In the genomic region with DNA sequence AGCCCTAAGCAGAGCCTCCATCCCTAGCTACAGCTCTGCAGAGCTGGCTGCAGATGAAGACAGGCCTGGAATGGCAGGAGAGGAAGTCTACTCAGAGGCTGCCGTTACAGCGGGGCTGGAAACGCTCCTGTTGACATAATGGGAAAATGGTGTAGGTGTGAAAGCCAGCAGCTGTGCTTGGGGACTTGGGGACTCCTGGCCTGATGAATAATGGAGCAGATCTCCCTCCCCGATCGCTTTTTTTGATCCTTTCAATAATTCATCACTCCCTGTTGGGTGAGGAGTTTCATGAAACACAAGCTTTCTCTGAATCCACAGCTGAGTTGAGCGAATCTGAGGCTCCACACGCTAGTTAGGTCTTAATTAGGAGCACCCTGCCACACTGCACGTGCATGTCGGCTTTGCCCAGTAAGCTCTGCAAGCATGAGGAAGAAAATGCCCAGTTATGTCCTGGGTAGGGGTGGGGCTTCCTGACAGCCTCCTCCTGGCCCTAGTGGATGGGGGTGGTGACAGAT, we compare ENCODE assay signal across 14 mouse cellular contexts. TPM values are rescaled to one million over a fixed set of nuclear protein-coding genes. Genes with fewer than 3 reads are reported as not detected.
DNase-seq lines count a peak whose midpoint lies in the region; ATAC-seq lines count a peak whose summit lies in the region.
"Had no signal": no experiment of that assay in that cellular context is flagged by ENCODE, and none has a peak within 500 bp of the region (broad histone marks: within the 10 kb centered on the region; RNA-seq: fewer than 3 reads in every experiment).

No protein-coding gene starts in this region.

- no peaks in the 10 kb centered on the region for H3K36me3 ChIP-seq in forebrain, embryonic 15.5 days
- H3K36me3 ChIP-seq in hindbrain, embryonic 15.5 days = no peaks in the 10 kb centered on the region
- H3K36me3 ChIP-seq in neural tube, embryonic 13.5 days = no peaks in the 10 kb centered on the region
- H3K36me3 ChIP-seq: liver, embryonic 15.5 days; neural tube, embryonic 12.5 days had no signal

- peak overlapping the region; percentile 56 for H3K27ac ChIP-seq in forebrain, embryonic 15.5 days (replicated peaks)
- H3K27ac ChIP-seq in hindbrain, embryonic 15.5 days (replicated peaks) = peak overlapping the region; percentile 42; the same call in 1 of the 2 replicates
- H3K27ac ChIP-seq in neural tube, embryonic 13.5 days (replicated peaks) = peak overlapping the region; percentile 54; the same call in 1 of the 2 replicates
- H3K27ac ChIP-seq: liver, embryonic 15.5 days; neural tube, embryonic 12.5 days had no signal

- peaks cover 27% of the 10 kb centered on the region for H3K4me1 ChIP-seq in forebrain, embryonic 15.5 days
- H3K4me1 ChIP-seq in hindbrain, embryonic 15.5 days (replicated peaks) = peaks cover 29% of the 10 kb centered on the region
- H3K4me1 ChIP-seq in neural tube, embryonic 13.5 days (replicated peaks) = peaks cover 23% of the 10 kb centered on the region; the same call in 1 of the 2 replicates
- H3K4me1 ChIP-seq: liver, embryonic 15.5 days had no signal

- no peaks in the 10 kb centered on the region for H3K9me3 ChIP-seq in forebrain, embryonic 15.5 days
- H3K9me3 ChIP-seq in hindbrain, embryonic 15.5 days = no peaks in the 10 kb centered on the region
- H3K9me3 ChIP-seq in neural tube, embryonic 13.5 days = no peaks in the 10 kb centered on the region
- H3K9me3 ChIP-seq: liver, embryonic 15.5 days; neural tube, embryonic 12.5 days had no signal

- DNase-seq in layer of hippocampus, adult 11-12 months (ENCODE audit: low spot score) = peak; percentile 29
- DNase-seq in layer of hippocampus, postnatal 36 days = no peak
- no peak for DNase-seq in thymus, postnatal 36 days
- DNase-seq in urinary bladder, postnatal 36 days (ENCODE audit: low spot score in 2 of 2) = no peak
- DNase-seq: cerebellum, adult 2 months; kidney, adult 11 months had no signal

- peak; percentile 68 for ATAC-seq in forebrain, embryonic 15.5 days (replicated peaks)
- peak; percentile 39; the same call in 1 of the 2 replicates for ATAC-seq in hindbrain, embryonic 15.5 days (ENCODE audit: low FRiP score, low read depth)
- ATAC-seq in neural tube, embryonic 13.5 days (ENCODE audit: low read depth) = peak; percentile 34; the same call in 1 of the 2 replicates

- H3K4me3 ChIP-seq in forebrain, embryonic 15.5 days = no peak overlapping the region
- no peak overlapping the region for H3K4me3 ChIP-seq in hindbrain, embryonic 15.5 days
- H3K4me3 ChIP-seq in neural tube, embryonic 13.5 days = no peak overlapping the region
- H3K4me3 ChIP-seq: erythroblast, embryonic 14.5 days; liver, embryonic 15.5 days; neural tube, embryonic 12.5 days had no signal

- H3K9ac ChIP-seq in forebrain, embryonic 15.5 days (replicated peaks) = no peak overlapping the region
- H3K9ac ChIP-seq in hindbrain, embryonic 15.5 days = no peak overlapping the region
- no peak overlapping the region for H3K9ac ChIP-seq in neural tube, embryonic 13.5 days
- H3K9ac ChIP-seq: liver, embryonic 15.5 days; neural tube, embryonic 12.5 days had no signal

- peaks cover 11% of the 10 kb centered on the region; the same call in 1 of the 2 replicates for H3K27me3 ChIP-seq in forebrain, embryonic 15.5 days
- no peaks in the 10 kb centered on the region for H3K27me3 ChIP-seq in hindbrain, embryonic 15.5 days
- peaks cover 28% of the 10 kb centered on the region for H3K27me3 ChIP-seq in neural tube, embryonic 13.5 days

- H3K4me2 ChIP-seq in forebrain, embryonic 15.5 days (replicated peaks) = no peak overlapping the region
- no peak overlapping the region for H3K4me2 ChIP-seq in hindbrain, embryonic 15.5 days
- H3K4me2 ChIP-seq in neural tube, embryonic 13.5 days = no peak overlapping the region
- H3K4me2 ChIP-seq: liver, embryonic 15.5 days; neural tube, embryonic 12.5 days had no signal

- 19% methylated on average over 9 of the region's 9 CpGs for WGBS in forebrain, embryonic 15.5 days
- WGBS in hindbrain, embryonic 15.5 days = 29% methylated on average over 9 of the region's 9 CpGs
- WGBS in neural tube, embryonic 13.5 days = 36% methylated on average over 9 of the region's 9 CpGs

RNA-seq across cellular contexts. Expression of a gene that starts 2.9 kb away (rescaled TPM):
- total RNA-seq in layer of hippocampus, postnatal 36 days (2021) = 10 to 100 TPM; 12.0 to 12.1 TPM
- polyA plus RNA-seq in forebrain, embryonic 15.5 days (2015; fragmentation: Nextera tagmentation; extraction: Ambion mirVana) = 5.6 and 7.2 TPM in 2 replicates
- 10.7 and 11.5 TPM in 2 replicates for polyA plus RNA-seq in hindbrain, embryonic 15.5 days (2015; fragmentation: Nextera tagmentation; extraction: Ambion mirVana)
- 7.3 and 9.5 TPM in 2 replicates for polyA plus RNA-seq in neural tube, embryonic 13.5 days (2015; fragmentation: Nextera tagmentation; extraction: Ambion mirVana)
- polyA plus RNA-seq: erythroblast, embryonic 14.5 days; heart, postnatal 0 days; thymus, postnatal 0 days had no signal
